ENCODE assay signal across 17 mouse cellular contexts in genomic region chr2:19759577-19759976, GRCm38 (mm10).
A peak's percentile ranks its signal among the peaks of the same experiment; 100 is the strongest.
DNase-seq lines count a peak whose midpoint lies in the region; ATAC-seq and TF ChIP-seq lines count a peak whose summit lies in the region.
"Had no signal": no experiment of that assay in that cellular context is flagged by ENCODE, and none has a peak within 500 bp of the region (broad histone marks: within the 10 kb centered on the region; RNA-seq: fewer than 3 reads in every experiment).

No protein-coding gene starts in this region.

- ATAC-seq in forebrain, postnatal 0 days: peak; percentile 54; the same call in 1 of the 2 replicates
- ATAC-seq in forebrain, embryonic 12.5 days (ENCODE audit: low FRiP score): no peak

- H3K9me3 ChIP-seq in forebrain, postnatal 0 days (ENCODE audit: low read length): no peaks in the 10 kb centered on the region
- no peaks in the 10 kb centered on the region for H3K9me3 ChIP-seq in forebrain, embryonic 12.5 days
- H3K9me3 ChIP-seq: embryonic facial prominence, embryonic 12.5 days; heart, embryonic 13.5 days had no signal

- WGBS in forebrain, postnatal 0 days: 76% methylated on average over 6 of the region's 6 CpGs
- WGBS in forebrain, embryonic 12.5 days: 87% methylated on average over 5 of the region's 6 CpGs

- no peak overlapping the region for H3K4me2 ChIP-seq in forebrain, postnatal 0 days (ENCODE audit: low read depth)
- no peak overlapping the region for H3K4me2 ChIP-seq in forebrain, embryonic 12.5 days
- H3K4me2 ChIP-seq: embryonic facial prominence, embryonic 12.5 days; forebrain, embryonic 13.5 days; heart, embryonic 13.5 days had no signal

- TF ChIP-seq CTCF in forebrain, postnatal 0 days (IDR thresholded peaks at IDR 0.05; ENCODE audit: low read depth): no peak
- TF ChIP-seq CTCF in left cerebral cortex, adult 2 months (IDR thresholded peaks at IDR 0.05): no peak

- H3K9ac ChIP-seq in forebrain, postnatal 0 days: no peak overlapping the region
- H3K9ac ChIP-seq in forebrain, embryonic 12.5 days: no peak overlapping the region
- H3K9ac ChIP-seq: embryonic facial prominence, embryonic 12.5 days; forebrain, embryonic 13.5 days; heart, embryonic 13.5 days had no signal

- no peak overlapping the region for H3K4me3 ChIP-seq in forebrain, postnatal 0 days (ENCODE audit: low read depth, low read length)
- no peak overlapping the region for H3K4me3 ChIP-seq in forebrain, embryonic 12.5 days (replicated peaks)
- H3K4me3 ChIP-seq in left cerebral cortex, adult 2 months: no peak overlapping the region
- H3K4me3 ChIP-seq: embryonic facial prominence, embryonic 12.5 days; forebrain, embryonic 13.5 days; heart, embryonic 13.5 days had no signal

- no peaks in the 10 kb centered on the region for H3K36me3 ChIP-seq in forebrain, postnatal 0 days (ENCODE audit: insufficient read depth)
- no peaks in the 10 kb centered on the region for H3K36me3 ChIP-seq in forebrain, embryonic 12.5 days (replicated peaks)
- H3K36me3 ChIP-seq: embryonic facial prominence, embryonic 12.5 days; heart, embryonic 13.5 days had no signal

- DNase-seq in forebrain, postnatal 0 days: no peak
- DNase-seq in layer of hippocampus, adult 9-11 months: peak; percentile 8
- DNase-seq in layer of hippocampus, postnatal 10 days (ENCODE audit: low spot score in 2 of 2): no peak
- DNase-seq in right cerebral cortex, adult 18-20 months: peak; percentile 39
- DNase-seq in right cerebral cortex, postnatal 10 days (ENCODE audit: low spot score in 2 of 2): no peak
- no peak for DNase-seq in left cerebral cortex, adult 2 months (ENCODE audit: extremely low spot score in 1 of 2, low spot score in 2 of 2)
- DNase-seq: cerebellum, adult 11-12 months; cerebellum, adult 9-10 months; cerebellum, postnatal 25 days; gastrocnemius, postnatal 36 days; heart, adult 11 months; heart, postnatal 36 days had no signal

- intact Hi-C loops in left cerebral cortex, adult 2 months (cut with DNase I): loop anchor here (5.0 kb wide), 1 partner anchor 148 kb away; the partner anchor contains the start of gene Etl4

- no peaks in the 10 kb centered on the region for H3K27me3 ChIP-seq in forebrain, postnatal 0 days (ENCODE audit: insufficient read depth, low read length)
- H3K27me3 ChIP-seq in forebrain, embryonic 12.5 days: no peaks in the 10 kb centered on the region
- H3K27me3 ChIP-seq: embryonic facial prominence, embryonic 12.5 days; forebrain, embryonic 13.5 days; heart, embryonic 13.5 days had no signal

- H3K27ac ChIP-seq in forebrain, postnatal 0 days (ENCODE audit: low read depth, low read length): no peak overlapping the region
- no peak overlapping the region for H3K27ac ChIP-seq in forebrain, embryonic 12.5 days
- no peak overlapping the region for H3K27ac ChIP-seq in left cerebral cortex, adult 2 months
- H3K27ac ChIP-seq: embryonic facial prominence, embryonic 12.5 days; forebrain, embryonic 13.5 days; heart, embryonic 13.5 days; hindbrain, postnatal 0 days had no signal

- H3K4me1 ChIP-seq in forebrain, postnatal 0 days (ENCODE audit: insufficient read depth): no peaks in the 10 kb centered on the region
- no peaks in the 10 kb centered on the region for H3K4me1 ChIP-seq in forebrain, embryonic 12.5 days
- H3K4me1 ChIP-seq: embryonic facial prominence, embryonic 12.5 days; forebrain, embryonic 13.5 days had no signal

Comparison
In these comparisons a context has a peak if more than half of its experiments do, and no peak if none do; other contexts are left out.
1. DNase-seq: peak in layer of hippocampus, adult 9-11 months (single experiment) and right cerebral cortex, adult 18-20 months (single experiment); none in forebrain, postnatal 0 days (single experiment), layer of hippocampus, postnatal 10 days (0 of 2), right cerebral cortex, postnatal 10 days (0 of 2) and left cerebral cortex, adult 2 months (0 of 2).